Mouse (Mus musculus) intestine, embryonic 16.5 days (tissue): ENCODE data around the gene Cenpi. TPM values are rescaled to one million over a fixed set of nuclear protein-coding genes. Genes with fewer than 3 reads are reported as not detected.

Experiments
- ATAC-seq: fragments of 200-750 bp; cut with Nextera tagmentation; 2 replicates; pipeline ENCODE4 v1.8.0; 2017; ENCODE audit warnings: moderate TSS enrichment, moderate library complexity
- H3K27ac ChIP-seq: fragments of 300-500 bp; sonication (generic); 2 replicates; pipeline ENCODE4 v1.5.1; 2014; ENCODE audit warnings: mild to moderate bottlenecking, low read length
- H3K27me3 ChIP-seq: fragments of 300-500 bp; sonication (generic); replicated peaks from 2 replicates; pipeline ENCODE4 v1.6.1; 2014; ENCODE audit warnings: low read length, control low read depth, mixed read lengths; ENCODE audit not compliant: control insufficient read depth, insufficient read depth
- H3K36me3 ChIP-seq: fragments of 300-500 bp; sonication (generic); 2 replicates; pipeline ENCODE4 v1.6.1; 2014; ENCODE audit warnings: low read length, control low read depth; ENCODE audit not compliant: control insufficient read depth, insufficient read depth
- H3K4me1 ChIP-seq: fragments of 300-500 bp; sonication (generic); 2 replicates; pipeline ENCODE4 v1.6.1; 2014; ENCODE audit warnings: low read length, control low read depth, mixed read lengths; ENCODE audit not compliant: control insufficient read depth, insufficient read depth
- H3K4me2 ChIP-seq: fragments of 300-500 bp; sonication (generic); 2 replicates; pipeline ENCODE4 v1.6.1; 2014; ENCODE audit warnings: low read depth, low read length, control low read depth
- H3K4me3 ChIP-seq: fragments of 300-500 bp; sonication (generic); 2 replicates; pipeline ENCODE4 v1.5.1; 2014; ENCODE audit warnings: mild to moderate bottlenecking, low read length
- H3K9ac ChIP-seq: fragments of 300-500 bp; sonication (generic); 2 replicates; pipeline ENCODE4 v1.6.1; 2014; ENCODE audit warnings: low read depth, low read length
- H3K9me3 ChIP-seq: fragments of 300-500 bp; sonication (generic); 2 replicates; pipeline ENCODE4 v1.6.1; 2016; ENCODE audit warnings: low read length, control low read depth; ENCODE audit not compliant: control insufficient read depth
- WGBS: fragments of 180-500 bp; shearing (Covaris S2); extraction: QIAGEN DNeasy Blood & Tissue Kit; methylation state at CpG from one replicate; pipeline ENCODE4 v1.1.7; 2014; 5-methylcytosine and 5-hydroxymethylcytosine counted together
- polyA plus RNA-seq: library from polyadenylated mRNA; unstranded; fragments of >200 nt; fragmentation: Nextera tagmentation; extraction: Ambion mirVana; gene quantifications from 2 replicates; pipeline ENCODE4 v1.2.1, GENCODE M21; 2015

Gene Cenpi
- polyA plus RNA-seq, 1 experiment from 2014 or later = 20.3 TPM

GRCm38 (mm10) chrX:134398972-134399371, 91.1 kb downstream of the Cenpi start:
- 52% methylated on average over 2 of the region's 2 CpGs for WGBS

GRCm38 (mm10) chrX:134403863-134404583, 96.1 kb downstream of the Cenpi start, which contains the start of gene Drp2:
TSS of gene Drp2 (plus strand) at chrX:134404551.
- H3K4me2 ChIP-seq = peak within 1 kb of the TSS; percentile 57
- no peaks in the 10 kb centered on the region for H3K27me3 ChIP-seq
- no peak within 1 kb of the TSS for H3K27ac ChIP-seq
- H3K4me3 ChIP-seq = peak within 1 kb of the TSS; percentile 41
- 26% methylated on average over 15 of the region's 15 CpGs for WGBS
- ATAC-seq = peak; percentile 58
- H3K36me3 ChIP-seq = no peaks in the 10 kb centered on the region
- H3K4me1 ChIP-seq = no peaks in the 10 kb centered on the region
- peak within 1 kb of the TSS; percentile 25 for H3K9ac ChIP-seq
- no peaks in the 10 kb centered on the region for H3K9me3 ChIP-seq

More at GRCm38 (mm10) chrX:134398972-134399371, 91.1 kb downstream of the Cenpi start:
- H3K36me3 ChIP-seq = no peaks in the 10 kb centered on the region
- H3K4me1 ChIP-seq = no peaks in the 10 kb centered on the region
- no peak overlapping the region for H3K4me3 ChIP-seq
- ATAC-seq = no peak
- H3K9ac ChIP-seq = no peak overlapping the region
- no peak overlapping the region for H3K27ac ChIP-seq
- H3K27me3 ChIP-seq = no peaks in the 10 kb centered on the region
- no peak overlapping the region for H3K4me2 ChIP-seq
- no peaks in the 10 kb centered on the region for H3K9me3 ChIP-seq

GRCm38 (mm10) chrX:134404584-134404955, 96.7 kb downstream of the Cenpi start:
- no peaks in the 10 kb centered on the region for H3K9me3 ChIP-seq
- peak overlapping the region; percentile 25; the same call in 1 of the 2 replicates for H3K9ac ChIP-seq
- H3K27ac ChIP-seq = no peak overlapping the region
- ATAC-seq = peak; percentile 50
- no peaks in the 10 kb centered on the region for H3K36me3 ChIP-seq
- no peaks in the 10 kb centered on the region for H3K27me3 ChIP-seq
- no peaks in the 10 kb centered on the region for H3K4me1 ChIP-seq
- H3K4me2 ChIP-seq = peak overlapping the region; percentile 57
- 23% methylated on average over 11 of the region's 14 CpGs for WGBS
- H3K4me3 ChIP-seq = peak overlapping the region; percentile 41

DNA sequence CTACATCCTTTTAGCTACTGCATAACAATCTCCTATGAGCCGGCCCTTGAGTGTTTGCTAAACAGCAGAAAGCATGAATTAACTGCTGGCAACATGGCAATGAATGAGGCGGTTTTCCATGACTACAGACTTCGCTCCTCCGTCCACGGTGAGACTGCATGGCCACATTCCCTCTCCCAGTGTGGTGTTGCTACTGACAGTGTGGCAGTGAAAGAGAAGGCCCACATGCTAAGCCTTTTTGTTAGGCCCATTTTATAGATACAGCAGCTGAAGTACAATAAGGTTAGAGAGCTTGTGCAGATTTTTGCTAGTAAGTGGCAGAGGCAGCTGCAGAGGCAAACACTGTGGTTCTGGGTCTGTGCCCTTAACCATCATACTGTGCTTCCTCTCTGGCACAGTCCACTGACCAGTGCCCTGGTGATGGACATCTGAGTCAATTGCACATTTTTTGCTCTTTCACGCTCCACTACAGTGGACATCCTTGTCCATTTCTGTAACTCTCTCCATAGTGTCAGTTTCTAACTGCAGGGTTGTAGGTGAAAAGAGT, 101.5 kb downstream of the Cenpi start:
- no peak overlapping the region for H3K4me2 ChIP-seq
- H3K9ac ChIP-seq = no peak overlapping the region
- H3K36me3 ChIP-seq = no peaks in the 10 kb centered on the region
- no peaks in the 10 kb centered on the region for H3K27me3 ChIP-seq
- H3K9me3 ChIP-seq = no peaks in the 10 kb centered on the region
- WGBS = 84% methylated on average over 6 of the region's 6 CpGs
- no peaks in the 10 kb centered on the region for H3K4me1 ChIP-seq
- ATAC-seq = no peak
- no peak overlapping the region for H3K4me3 ChIP-seq
- H3K27ac ChIP-seq = no peak overlapping the region

DNA sequence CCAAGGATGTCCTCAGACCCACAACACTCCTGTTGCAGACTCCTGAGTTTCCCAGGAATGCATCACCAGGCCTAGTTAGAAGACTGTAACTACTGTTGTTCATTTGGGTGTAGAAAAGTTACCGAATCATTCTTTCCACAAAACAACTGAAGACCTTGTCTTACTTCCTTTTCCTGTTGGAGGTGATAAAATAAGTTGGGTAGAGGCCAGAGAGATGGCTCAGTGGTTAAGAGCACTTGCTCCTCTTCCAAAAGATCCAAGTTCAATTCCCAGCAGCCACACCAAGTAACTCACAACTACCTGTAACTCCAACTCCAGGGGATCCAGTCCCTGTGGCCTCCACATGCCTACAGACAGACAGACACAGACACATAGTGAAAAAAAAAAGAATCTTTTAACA, 104.2 kb downstream of the Cenpi start:
- H3K9me3 ChIP-seq = no peaks in the 10 kb centered on the region
- no peak overlapping the region for H3K4me2 ChIP-seq
- ATAC-seq = no peak
- H3K27ac ChIP-seq = no peak overlapping the region
- no peaks in the 10 kb centered on the region for H3K36me3 ChIP-seq
- H3K4me3 ChIP-seq = no peak overlapping the region
- H3K27me3 ChIP-seq = no peaks in the 10 kb centered on the region
- no peak overlapping the region for H3K9ac ChIP-seq
- 86% methylated on average over 1 of the region's 1 CpGs for WGBS
- no peaks in the 10 kb centered on the region for H3K4me1 ChIP-seq

Other genes starting within 250 kb of the Cenpi start
- gene Cstf2, start 248.9 kb upstream of the Cenpi start, polyA plus RNA-seq = 33.5 and 34.2 TPM in 2 replicates
- gene Xkrx, start 146.0 kb upstream of the Cenpi start, polyA plus RNA-seq = 0.06 and 0.16 TPM in 2 replicates
- gene Arl13a, start 120.6 kb upstream of the Cenpi start, polyA plus RNA-seq = not detected in 2 replicates
- gene Nox1, start 86.1 kb upstream of the Cenpi start, polyA plus RNA-seq = 0.05 and 0.11 TPM in 2 replicates
- gene Trmt2b, start 31.1 kb upstream of the Cenpi start, polyA plus RNA-seq = 25.1 and 27.0 TPM in 2 replicates
- 3.8 and 4.7 TPM in 2 replicates for gene Tmem35a, start 12.9 kb upstream of the Cenpi start, polyA plus RNA-seq
- gene Drp2, start 96.5 kb downstream of the Cenpi start, polyA plus RNA-seq = 0.81 and 0.98 TPM in 2 replicates
- gene Taf7l, start 168.4 kb downstream of the Cenpi start, polyA plus RNA-seq = not detected in 2 replicates
- gene Timm8a1, start 233.8 kb downstream of the Cenpi start, polyA plus RNA-seq = 122 and 141 TPM in 2 replicates